ENCODE assay signal across 9 mouse cellular contexts in genomic region chr6:104492490-104493431, GRCm38 (mm10). TPM values are rescaled to one million over a fixed set of nuclear protein-coding genes. Genes with fewer than 3 reads are reported as not detected.
DNase-seq lines count a peak whose midpoint lies in the region; ATAC-seq and TF ChIP-seq lines count a peak whose summit lies in the region.
"Had no signal": no experiment of that assay in that cellular context is flagged by ENCODE, and none has a peak within 500 bp of the region (broad histone marks: within the 10 kb centered on the region; RNA-seq: fewer than 3 reads in every experiment).

Cntn6 (plus strand) TSS chr6:104492790.

- no peak within 1 kb of the TSS for H3K9ac ChIP-seq in lung, embryonic 16.5 days (ENCODE audit: low read length)

- H3K4me2 ChIP-seq in lung, embryonic 16.5 days (ENCODE audit: low read depth, low read length): 0 out of 2 replicates have a peak within 1 kb of the TSS, but pooled peaks have one; percentile 4

- H3K9me3 ChIP-seq in lung, embryonic 16.5 days (ENCODE audit: control insufficient read depth, low read length): no peaks in the 10 kb centered on the region

- no peaks in the 10 kb centered on the region for H3K4me1 ChIP-seq in lung, embryonic 16.5 days (replicated peaks; ENCODE audit: control insufficient read depth, insufficient read depth, low read length)

- 0 out of 2 replicates have a peak within 1 kb of the TSS, but pooled peaks have one; percentile 6 for H3K4me3 ChIP-seq in lung, embryonic 16.5 days (ENCODE audit: low read length)
- H3K4me3 ChIP-seq in left cerebral cortex, adult 2 months: peak within 1 kb of the TSS; percentile 58

- no peak for TF ChIP-seq CTCF in left cerebral cortex, adult 2 months (IDR thresholded peaks at IDR 0.05)

- H3K27me3 ChIP-seq in lung, embryonic 16.5 days (ENCODE audit: control insufficient read depth, insufficient read depth, low read depth, low read length): no peaks in the 10 kb centered on the region

- DNase-seq in lung, postnatal 14 days: no peak
- peak; percentile 22 to 39 for DNase-seq in left cerebral cortex, adult 2 months (ENCODE audit: extremely low spot score in 1 of 2, low spot score in 2 of 2)
- DNase-seq in retina, postnatal 1 day: peak; percentile 87
- DNase-seq in urinary bladder, adult 2 months (ENCODE audit: low spot score): no peak
- no peak for DNase-seq in B cell, adult 2 months

- no peak for ATAC-seq in lung, embryonic 16.5 days (ENCODE audit: low read depth)
- peak; percentile 96 for ATAC-seq in frontal cortex, adult (ENCODE audit: low TSS enrichment)
- ATAC-seq in granulocyte monocyte progenitor cell, adult 5-6 weeks (replicated peaks; ENCODE audit: poor library complexity, severe bottlenecking): no peak

- H3K36me3 ChIP-seq in lung, embryonic 16.5 days (ENCODE audit: control insufficient read depth, insufficient read depth, low read length): no peaks in the 10 kb centered on the region
- H3K36me3 ChIP-seq: G1E had no signal

- no peak within 1 kb of the TSS for H3K27ac ChIP-seq in lung, embryonic 16.5 days (ENCODE audit: low read length)
- H3K27ac ChIP-seq in left cerebral cortex, adult 2 months: peak within 1 kb of the TSS; percentile 89

- WGBS in lung, embryonic 16.5 days: 65% methylated on average over 11 of the region's 11 CpGs

- intact Hi-C loops in left cerebral cortex, adult 2 months (cut with DNase I): loop anchor here (10.0 kb wide), 1 partner anchor 272 kb away; no protein-coding TSS in a partner anchor

RNA-seq across cellular contexts. Expression of gene Cntn6, which starts in this region (rescaled TPM):
- polyA plus RNA-seq in lung, embryonic 16.5 days (2015; fragmentation: Nextera tagmentation; extraction: Ambion mirVana): 0.15 and 0.18 TPM in 2 replicates
- total RNA-seq in left cerebral cortex, adult 2 months (2021): 10 to 100 TPM; 19.4 to 20.6 TPM
- total RNA-seq in granulocyte monocyte progenitor cell, adult 5-6 weeks (2014; fragmentation: Nextera tagmentation): not detected in 2 replicates
- total RNA-seq in granulocyte monocyte progenitor cell, adult 5-6 weeks (2017): not detected in 2 replicates
- polyA plus RNA-seq in urinary bladder, adult 2 months (2012; rRNA removed): 3.8 and 4.3 TPM in 2 replicates
- polyA plus RNA-seq: G1E had no signal

Comparison
In these comparisons a context has a peak if more than half of its experiments do, and no peak if none do; other contexts are left out.
1. RNA of gene Cntn6 (total RNA-seq): 19.4 to 20.6 TPM in left cerebral cortex, adult 2 months; not detected in granulocyte monocyte progenitor cell, adult 5-6 weeks; every median in the first group is over 10 times any median in the second.
2. DNase-seq: peak in left cerebral cortex, adult 2 months (2 of 2) and retina, postnatal 1 day (single experiment); none in lung, postnatal 14 days (single experiment), urinary bladder, adult 2 months (single experiment) and B cell, adult 2 months (0 of 2).